Mouse (Mus musculus) cerebellum, adult 2 months (tissue): ENCODE results near the gene Nsg2.

ENCODE experiments used
- CTCF ChIP-seq: fragments of 200-500 bp; IDR thresholded peaks from 2 replicates; pipeline ENCODE4 v1.5.1; 2011; ENCODE audit warnings: low read depth, mild to moderate bottlenecking, control low read depth, low read length, moderate library complexity, borderline replicate concordance; ENCODE audit not compliant: insufficient read depth
- POLR2A ChIP-seq: fragments of 200-500 bp; IDR thresholded peaks from 2 replicates; pipeline ENCODE4 v1.6.1; 2011; ENCODE audit warnings: low read length, control low read depth, borderline replicate concordance; ENCODE audit not compliant: insufficient read depth

DNA sequence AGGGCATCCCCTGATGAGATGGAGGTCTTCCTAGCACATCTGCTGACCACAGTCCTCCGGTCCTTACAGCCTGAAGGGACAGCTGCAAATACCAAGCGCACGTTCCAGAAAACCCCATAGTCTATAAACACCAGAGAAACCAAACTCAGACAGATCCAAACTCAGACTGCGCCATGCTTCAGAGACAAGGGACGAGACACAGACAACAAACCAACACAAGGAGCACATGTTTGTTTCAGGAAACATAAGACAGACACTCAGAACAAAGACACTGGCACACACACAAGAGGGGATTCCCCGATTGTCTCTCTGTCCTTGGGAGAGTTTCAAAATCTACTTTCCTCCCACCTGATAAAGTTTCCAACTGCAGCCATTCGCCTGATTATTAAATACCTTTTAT lies 18.4 kb upstream of the Nsg2 start:
- TF ChIP-seq POLR2A (no peak), CTCF (no peak)
